Mouse (Mus musculus) liver, embryonic 14.5 days (tissue): ENCODE measurements at regions not wholly inside any gene's neighbourhood (a gene's known extent, or its start where the extent isn't known, plus 50 kb on each side); places are given as distances from the start of the nearest gene placed in this dataset.

Experiments
- ATAC-seq: fragments of 200-750 bp; cut with Nextera tagmentation; 2 replicates; pipeline ENCODE4 v1.8.0; 2017; ENCODE audit warnings: moderate number of reproducible peaks, mild to moderate bottlenecking, moderate library complexity; ENCODE audit not compliant: insufficient read depth
- DNase-seq, 3 experiments: peaks; one replicate each; pipeline ENCODE4 v3.0.0-alpha.2; 2012 to 2013; ENCODE audit warnings: low read depth in 3 of 3, low spot score in 3 of 3
- H3K27ac ChIP-seq: fragments of 300-500 bp; sonication (generic); 2 replicates; pipeline ENCODE4 v1.5.1; 2014; ENCODE audit warnings: moderate library complexity, mild to moderate bottlenecking, control low read depth, inconsistent platforms
- H3K27me3 ChIP-seq: fragments of 300-500 bp; sonication (generic); 2 replicates; pipeline ENCODE4 v1.6.1; 2014; ENCODE audit warnings: mild to moderate bottlenecking, low read length, moderate library complexity; ENCODE audit not compliant: control insufficient read depth, insufficient read depth
- H3K36me3 ChIP-seq: fragments of 300-500 bp; sonication (generic); replicated peaks from 2 replicates; pipeline ENCODE4 v1.6.1; 2014; ENCODE audit warnings: low read depth; ENCODE audit not compliant: control insufficient read depth, insufficient read depth
- H3K4me1 ChIP-seq, 2 experiments: fragments of 200-500 bp in 1 of 2; fragments of 300-500 bp in 1 of 2; sonication (generic) in 1 of 2; replicated peaks; 2 replicates each; pipeline ENCODE4 v1.6.1; 2012 to 2014; ENCODE audit warnings: antibody characterized with exemption in 1 of 2, inconsistent platforms in 1 of 2, low read length in 1 of 2; ENCODE audit not compliant: control insufficient read depth in 2 of 2, insufficient read depth in 2 of 2
- H3K4me2 ChIP-seq: fragments of 300-500 bp; sonication (generic); 2 replicates; pipeline ENCODE4 v1.6.1; 2014; ENCODE audit warnings: low read depth, mild to moderate bottlenecking, control low read depth, moderate library complexity
- H3K4me3 ChIP-seq, 2 experiments: fragments of 200-500 bp in 1 of 2; fragments of 300-500 bp in 1 of 2; sonication (generic) in 1 of 2; 2 replicates each; pipeline ENCODE4 v1.5.1; 2012 to 2014; ENCODE audit warnings: low read depth in 2 of 2, low read length in 2 of 2, mild to moderate bottlenecking in 2 of 2, control low read depth in 1 of 2, inconsistent platforms in 1 of 2, moderate library complexity in 1 of 2; ENCODE audit not compliant: insufficient read depth in 1 of 2
- H3K9ac ChIP-seq: fragments of 300-500 bp; sonication (generic); replicated peaks from 2 replicates; pipeline ENCODE4 v1.6.1; 2014; ENCODE audit warnings: mild to moderate bottlenecking, control low read depth, moderate library complexity
- H3K9me3 ChIP-seq: fragments of 300-500 bp; sonication (generic); 2 replicates; pipeline ENCODE4 v1.6.1; 2016; ENCODE audit warnings: low read length, mixed read lengths; ENCODE audit not compliant: control insufficient read depth
- CTCF ChIP-seq: IDR thresholded peaks from 2 replicates; pipeline ENCODE4 v1.5.1; 2016; ENCODE audit warnings: antibody characterized with exemption, low read depth, control low read depth
- EP300 ChIP-seq: IDR thresholded peaks from 2 replicates; pipeline ENCODE4 v1.6.1; 2016; ENCODE audit warnings: antibody characterized with exemption, low read depth
- WGBS: fragments of 180-500 bp; shearing (Covaris S2); extraction: QIAGEN DNeasy Blood & Tissue Kit; methylation state at CpG from one replicate; pipeline ENCODE4 v1.1.7; 2014; ENCODE audit not compliant: insufficient replicate concordance; 5-methylcytosine and 5-hydroxymethylcytosine counted together

GRCm38 (mm10) chr16:50737396-50737843 lies 146.5 kb upstream of the Ccdc54 start:
- H3K4me2 ChIP-seq, result peak overlapping the region; percentile 70
- no peak for DNase-seq
- peaks cover 0 to 7% of the 10 kb centered on the region in 2 experiments; a peak in 2 of 4 replicates for H3K4me1 ChIP-seq
- TF ChIP-seq CTCF (no peak), EP300 (no peak)
- H3K27me3 ChIP-seq, result no peaks in the 10 kb centered on the region
- 22% methylated on average over 10 of the region's 10 CpGs for WGBS
- ATAC-seq, result no peak
- no peaks in the 10 kb centered on the region for H3K9me3 ChIP-seq
- H3K27ac ChIP-seq, result no peak overlapping the region
- H3K9ac ChIP-seq, result peak overlapping the region; percentile 43; the same call in 1 of the 2 replicates
- no peaks in the 10 kb centered on the region for H3K36me3 ChIP-seq
- peak overlapping the region; percentile 52 to 70 for H3K4me3 ChIP-seq

- WGBS, result 5% methylated on average over 21 of the region's 21 CpGs
- Histone ChIP-seq H3K4me3 (peak overlapping the region; percentile 52 to 70), H3K9me3 (no peaks in the 10 kb centered on the region), H3K27me3 (peaks cover 4% of the 10 kb centered on the region; the same call in 1 of the 2 replicates), H3K36me3 (no peaks in the 10 kb centered on the region), H3K4me2 (peak overlapping the region; percentile 70), H3K4me1 (peaks cover 0 to 7% of the 10 kb centered on the region in 2 experiments; a peak in 3 of 4 replicates), H3K9ac (peak overlapping the region; percentile 43), H3K27ac (no peak overlapping the region)
- ATAC-seq, result peak; percentile 68
- peak; percentile 63 to 70 (median 68) for DNase-seq
- no peak for TF ChIP-seq EP300
- TF ChIP-seq CTCF, result peak; percentile 96
These were observed 145.4 kb upstream of the Ccdc54 start for GRCm38 (mm10) chr16:50736151-50737047.

- no peak for TF ChIP-seq EP300
- no peak for TF ChIP-seq CTCF
- H3K27me3 ChIP-seq, result peaks cover 4% of the 10 kb centered on the region; the same call in 1 of the 2 replicates
- ATAC-seq (no peak), DNase-seq (no peak)
- H3K36me3 ChIP-seq, result no peaks in the 10 kb centered on the region
- 76% methylated on average over 3 of the region's 3 CpGs for WGBS
- no peak overlapping the region for H3K4me3 ChIP-seq
- peaks cover 0 to 7% of the 10 kb centered on the region in 2 experiments; a peak in 3 of 4 replicates for H3K4me1 ChIP-seq
- H3K4me2 ChIP-seq, result no peak overlapping the region
- no peak overlapping the region for H3K27ac ChIP-seq
- H3K9me3 ChIP-seq, result no peaks in the 10 kb centered on the region
- H3K9ac ChIP-seq, result no peak overlapping the region
These were observed 142.4 kb upstream of the Ccdc54 start for GRCm38 (mm10) chr16:50733359-50733758.

GRCm38 (mm10) chr16:50732082-50733006 lies 141.4 kb upstream of the Ccdc54 start:
- WGBS, result under 1% methylated on average over 58 of the region's 58 CpGs
- Histone ChIP-seq H3K9me3 (no peaks in the 10 kb centered on the region), H3K36me3 (no peaks in the 10 kb centered on the region), H3K4me3 (peak overlapping the region; percentile 63 to 76), H3K27me3 (peaks cover 4% of the 10 kb centered on the region; the same call in 1 of the 2 replicates), H3K4me2 (peak overlapping the region; percentile 84), H3K9ac (peak overlapping the region; percentile 34), H3K27ac (no peak overlapping the region), H3K4me1 (peaks cover 0 to 7% of the 10 kb centered on the region in 2 experiments; a peak in 3 of 4 replicates)
- TF ChIP-seq EP300 (no peak), CTCF (no peak)
- DNase-seq (peak; percentile 52 to 68 (median 55)), ATAC-seq (peak; percentile 89)
